Mouse (Mus musculus): ENCODE measurements at regions not wholly inside any gene's neighbourhood (a gene's known extent, or its start where the extent isn't known, plus 50 kb on each side); places are given as distances from the start of the nearest gene placed in this dataset. TPM values are rescaled to one million over a fixed set of nuclear protein-coding genes. Genes with fewer than 3 reads are reported as not detected.

DNA sequence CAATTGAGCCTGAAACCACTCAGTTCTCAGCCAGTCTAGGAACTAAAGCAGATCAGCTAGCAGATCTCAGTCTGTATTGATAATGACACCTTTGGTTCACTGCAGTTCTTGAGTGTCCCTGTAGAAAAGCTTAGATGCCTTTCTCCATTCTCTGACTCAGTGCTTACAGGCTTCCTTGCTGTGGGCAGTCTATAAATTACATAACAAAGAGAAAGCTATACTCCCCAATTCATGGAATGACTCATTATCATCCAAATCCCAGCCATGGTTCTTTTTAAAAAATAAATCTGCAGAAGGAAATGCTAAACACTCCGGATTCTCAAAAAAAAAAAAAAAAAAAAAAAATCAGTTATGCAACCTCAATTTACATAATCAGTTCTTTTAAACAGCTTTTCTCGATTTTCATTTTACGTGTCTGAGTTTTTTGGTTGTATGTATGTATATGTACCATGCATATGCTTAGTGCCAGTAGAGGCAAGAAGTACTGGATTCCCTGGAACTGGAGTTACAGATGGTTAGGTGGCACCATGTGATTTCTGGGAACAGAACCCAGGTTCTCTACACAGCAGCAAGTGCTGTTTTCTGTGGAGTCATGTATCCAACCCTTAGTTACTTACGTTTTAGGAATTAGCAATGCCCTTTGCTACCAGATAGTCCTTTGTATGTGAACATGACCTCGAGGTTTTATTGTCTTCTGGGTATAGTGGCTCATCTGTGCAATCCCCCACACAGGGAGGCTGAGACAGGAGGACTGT is 71.5 kb upstream of the Slc39a10 start:
- Histone ChIP-seq H3K27me3 (no peaks in the 10 kb centered on the region), H3K27ac (no peak overlapping the region), H3K4me1 (no peaks in the 10 kb centered on the region), H3K36me3 (no peaks in the 10 kb centered on the region), H3K9me3 (replicated peaks) (no peaks in the 10 kb centered on the region), H3K4me3 (no peak overlapping the region), H3K4me2 (replicated peaks) (no peak overlapping the region), H3K9ac (no peak overlapping the region)
- 82% methylated on average over 5 of the region's 5 CpGs for WGBS
- ATAC-seq (ENCODE audit: low FRiP score) = no peak

Small RNA genes lying in the stretch of these regions (microRNA-seq; reads per million reads assigned to microRNA genes)
- gene Mir6350 = not detected
